ENCODE assay signal across 14 mouse cellular contexts in genomic region chr15:78889401-78889853, GRCm38 (mm10). TPM values are rescaled to one million over a fixed set of nuclear protein-coding genes. Genes with fewer than 3 reads are reported as not detected.
DNase-seq lines count a peak whose midpoint lies in the region; ATAC-seq lines count a peak whose summit lies in the region.
"Had no signal": no experiment of that assay in that cellular context is flagged by ENCODE, and none has a peak within 500 bp of the region (broad histone marks: within the 10 kb centered on the region; RNA-seq: fewer than 3 reads in every experiment).

No protein-coding gene starts in this region.

- H3K4me2 ChIP-seq in hindbrain, embryonic 11.5 days (replicated peaks; ENCODE audit: low read depth, low read length): no peak overlapping the region
- H3K4me2 ChIP-seq in liver, embryonic 16.5 days (ENCODE audit: low read depth, low read length): no peak overlapping the region
- H3K4me2 ChIP-seq: midbrain, embryonic 15.5 days had no signal

- H3K4me1 ChIP-seq in hindbrain, embryonic 10.5 days (replicated peaks): peaks cover 53% of the 10 kb centered on the region
- peaks cover 3% of the 10 kb centered on the region; the same call in 1 of the 2 replicates for H3K4me1 ChIP-seq in hindbrain, embryonic 11.5 days (replicated peaks; ENCODE audit: control insufficient read depth, insufficient read depth, low read length)
- peaks cover 44% of the 10 kb centered on the region for H3K4me1 ChIP-seq in embryonic facial prominence, embryonic 10.5 days
- peaks cover 32% of the 10 kb centered on the region for H3K4me1 ChIP-seq in liver, embryonic 16.5 days (ENCODE audit: control insufficient read depth, low read depth, low read length)
- H3K4me1 ChIP-seq: midbrain, embryonic 15.5 days had no signal

- no peak overlapping the region for H3K9ac ChIP-seq in hindbrain, embryonic 11.5 days (ENCODE audit: low read depth, low read length)
- H3K9ac ChIP-seq in liver, embryonic 16.5 days (ENCODE audit: low read depth, low read length): peak overlapping the region; percentile 1; the same call in 1 of the 2 replicates
- H3K9ac ChIP-seq: midbrain, embryonic 15.5 days had no signal

- H3K27ac ChIP-seq in hindbrain, embryonic 10.5 days: peak overlapping the region; percentile 81
- H3K27ac ChIP-seq in hindbrain, embryonic 11.5 days (ENCODE audit: low read depth, low read length): no peak overlapping the region
- H3K27ac ChIP-seq in embryonic facial prominence, embryonic 10.5 days (replicated peaks): peak overlapping the region; percentile 77
- H3K27ac ChIP-seq in liver, embryonic 16.5 days (ENCODE audit: low read length): no peak overlapping the region
- H3K27ac ChIP-seq: midbrain, embryonic 15.5 days had no signal

- H3K9me3 ChIP-seq in hindbrain, embryonic 10.5 days: no peaks in the 10 kb centered on the region
- no peaks in the 10 kb centered on the region for H3K9me3 ChIP-seq in hindbrain, embryonic 11.5 days (ENCODE audit: control insufficient read depth, low read length)
- H3K9me3 ChIP-seq in embryonic facial prominence, embryonic 10.5 days: no peaks in the 10 kb centered on the region
- no peaks in the 10 kb centered on the region for H3K9me3 ChIP-seq in liver, embryonic 16.5 days (replicated peaks; ENCODE audit: control insufficient read depth, low read length)
- H3K9me3 ChIP-seq: midbrain, embryonic 15.5 days had no signal

- intact Hi-C loops in gastrocnemius, postnatal 14 days (cut with DNase I; ENCODE audit: low total_unique reads): no loop called here

- no peak for ATAC-seq in hindbrain, embryonic 11.5 days (ENCODE audit: low FRiP score)
- ATAC-seq in liver, embryonic 16.5 days (ENCODE audit: low read depth): peak; percentile 49; the same call in 1 of the 2 replicates
- ATAC-seq: midbrain, embryonic 15.5 days had no signal

- peak overlapping the region; percentile 20; the same call in 1 of the 2 replicates for H3K4me3 ChIP-seq in hindbrain, embryonic 10.5 days
- no peak overlapping the region for H3K4me3 ChIP-seq in hindbrain, embryonic 11.5 days (ENCODE audit: low read depth, low read length)
- peak overlapping the region; percentile 1; the same call in 1 of the 2 replicates for H3K4me3 ChIP-seq in embryonic facial prominence, embryonic 10.5 days
- H3K4me3 ChIP-seq in liver, embryonic 16.5 days (ENCODE audit: low read depth, low read length): no peak overlapping the region
- H3K4me3 ChIP-seq: midbrain, embryonic 15.5 days had no signal

- no peaks in the 10 kb centered on the region for H3K27me3 ChIP-seq in hindbrain, embryonic 10.5 days (ENCODE audit: insufficient read depth, poor library complexity, severe bottlenecking)
- no peaks in the 10 kb centered on the region for H3K27me3 ChIP-seq in hindbrain, embryonic 11.5 days (ENCODE audit: control insufficient read depth, insufficient read depth, low read length)
- no peaks in the 10 kb centered on the region for H3K27me3 ChIP-seq in embryonic facial prominence, embryonic 10.5 days (replicated peaks; ENCODE audit: low read depth, poor library complexity, severe bottlenecking)
- no peaks in the 10 kb centered on the region for H3K27me3 ChIP-seq in liver, embryonic 16.5 days (ENCODE audit: control insufficient read depth, insufficient read depth, low read depth, low read length)
- H3K27me3 ChIP-seq: midbrain, embryonic 15.5 days had no signal

- WGBS in hindbrain, embryonic 10.5 days: 29% methylated on average over 13 of the region's 13 CpGs
- 34% methylated on average over 13 of the region's 13 CpGs for WGBS in hindbrain, embryonic 11.5 days
- WGBS in embryonic facial prominence, embryonic 10.5 days: 21% methylated on average over 13 of the region's 13 CpGs
- 36% methylated on average over 13 of the region's 13 CpGs for WGBS in liver, embryonic 16.5 days (ENCODE audit: insufficient replicate concordance)

- DNase-seq in hindbrain, embryonic 10.5 days (ENCODE audit: low spot score): peak; percentile 29
- no peak for DNase-seq in hindbrain, embryonic 11.5 days (ENCODE audit: low spot score)
- peak; percentile 59 for DNase-seq in ES-CJ7 (ENCODE audit: low read depth, low spot score)
- DNase-seq in embryonic facial prominence, embryonic 10.5 days (ENCODE audit: low spot score): peak; percentile 53
- no peak for DNase-seq in adrenal gland, adult 2 months
- no peak for DNase-seq in right cerebral cortex, postnatal 36 days (ENCODE audit: low spot score in 2 of 2)
- DNase-seq in gastrocnemius, postnatal 14 days: no peak
- DNase-seq: cerebellum, adult 11-12 months; gastrocnemius, postnatal 10 days; spleen, adult 18-20 months had no signal

- peaks cover 97% of the 10 kb centered on the region for H3K36me3 ChIP-seq in hindbrain, embryonic 10.5 days
- peaks cover 11% of the 10 kb centered on the region; the same call in 1 of the 2 replicates for H3K36me3 ChIP-seq in hindbrain, embryonic 11.5 days (ENCODE audit: control insufficient read depth, insufficient read depth, low read length)
- peaks cover 98% of the 10 kb centered on the region for H3K36me3 ChIP-seq in embryonic facial prominence, embryonic 10.5 days (replicated peaks)
- peaks cover 18% of the 10 kb centered on the region for H3K36me3 ChIP-seq in liver, embryonic 16.5 days (ENCODE audit: control insufficient read depth, insufficient read depth)

RNA-seq across cellular contexts. Expression of gene Gm49510, which starts 10.0 kb away (rescaled TPM):
- polyA plus RNA-seq in hindbrain, embryonic 10.5 days (2016; fragmentation: Nextera tagmentation; extraction: Ambion mirVana): 0.29 and 0.38 TPM in 2 replicates
- 0.13 and 0.42 TPM in 2 replicates for polyA plus RNA-seq in hindbrain, embryonic 11.5 days (2014; fragmentation: Nextera tagmentation; extraction: Ambion mirVana)
- 0.34 and 0.74 TPM in 2 replicates for polyA plus RNA-seq in embryonic facial prominence, embryonic 10.5 days (2016; fragmentation: Nextera tagmentation; extraction: Ambion mirVana)
- polyA plus RNA-seq in liver, embryonic 16.5 days (2015; fragmentation: Nextera tagmentation; extraction: Ambion mirVana): 0.18 and 0.22 TPM in 2 replicates
- total RNA-seq in adrenal gland, adult 2 months (2021): not detected
- polyA plus RNA-seq in adrenal gland, adult 2 months (2012; rRNA removed): not detected in 2 replicates
- total RNA-seq in gastrocnemius, postnatal 14 days (2021): not detected
- total RNA-seq: adrenal gland, adult 18-20 months; gastrocnemius, postnatal 10 days had no signal
- polyA plus RNA-seq: midbrain, embryonic 15.5 days had no signal

RNA-seq across cellular contexts. Expression of gene Sh3bp1, which starts 10.1 kb away (rescaled TPM):
- 23.8 and 24.7 TPM in 2 replicates for polyA plus RNA-seq in hindbrain, embryonic 10.5 days (2016; fragmentation: Nextera tagmentation; extraction: Ambion mirVana)
- 11.8 and 12.4 TPM in 2 replicates for polyA plus RNA-seq in hindbrain, embryonic 11.5 days (2014; fragmentation: Nextera tagmentation; extraction: Ambion mirVana)
- polyA plus RNA-seq in embryonic facial prominence, embryonic 10.5 days (2016; fragmentation: Nextera tagmentation; extraction: Ambion mirVana): 35.6 and 36.1 TPM in 2 replicates
- polyA plus RNA-seq in liver, embryonic 16.5 days (2015; fragmentation: Nextera tagmentation; extraction: Ambion mirVana): 13.1 and 14.2 TPM in 2 replicates
- total RNA-seq in adrenal gland, adult 2 months (2021): 10 to 100 TPM in 1 of 2 experiments, 1 to 10 TPM in 1; 4.6 to 11.0 TPM
- polyA plus RNA-seq in adrenal gland, adult 2 months (2012; rRNA removed): 54.1 and 60.0 TPM in 2 replicates
- 1 to 10 TPM; 3.3 to 3.6 TPM for total RNA-seq in gastrocnemius, postnatal 14 days (2021)

RNA-seq across cellular contexts. Expression of gene Gga1, which starts 12.4 kb away (rescaled TPM):
- 51.1 and 60.7 TPM in 2 replicates for polyA plus RNA-seq in hindbrain, embryonic 10.5 days (2016; fragmentation: Nextera tagmentation; extraction: Ambion mirVana)
- polyA plus RNA-seq in hindbrain, embryonic 11.5 days (2014; fragmentation: Nextera tagmentation; extraction: Ambion mirVana): 26.3 and 26.4 TPM in 2 replicates
- 52.0 and 53.5 TPM in 2 replicates for polyA plus RNA-seq in embryonic facial prominence, embryonic 10.5 days (2016; fragmentation: Nextera tagmentation; extraction: Ambion mirVana)
- 18.6 and 19.6 TPM in 2 replicates for polyA plus RNA-seq in liver, embryonic 16.5 days (2015; fragmentation: Nextera tagmentation; extraction: Ambion mirVana)
- total RNA-seq in adrenal gland, adult 2 months (2021): 10 to 100 TPM; 51.9 to 56.2 TPM
- polyA plus RNA-seq in adrenal gland, adult 2 months (2012; rRNA removed): 138 and 147 TPM in 2 replicates
- 10 to 100 TPM; 28.0 to 28.2 TPM for total RNA-seq in gastrocnemius, postnatal 14 days (2021)

RNA-seq across cellular contexts. Expression of gene Pdxp, which starts 24.3 kb away (rescaled TPM):
- 29.5 and 33.9 TPM in 2 replicates for polyA plus RNA-seq in hindbrain, embryonic 10.5 days (2016; fragmentation: Nextera tagmentation; extraction: Ambion mirVana)
- polyA plus RNA-seq in hindbrain, embryonic 11.5 days (2014; fragmentation: Nextera tagmentation; extraction: Ambion mirVana): 34.8 and 35.2 TPM in 2 replicates
- polyA plus RNA-seq in embryonic facial prominence, embryonic 10.5 days (2016; fragmentation: Nextera tagmentation; extraction: Ambion mirVana): 32.6 and 36.5 TPM in 2 replicates
- polyA plus RNA-seq in liver, embryonic 16.5 days (2015; fragmentation: Nextera tagmentation; extraction: Ambion mirVana): 2.7 and 3.1 TPM in 2 replicates
- 1 to 10 TPM; 2.4 to 5.7 TPM for total RNA-seq in adrenal gland, adult 2 months (2021)
- 18.8 and 30.1 TPM in 2 replicates for polyA plus RNA-seq in adrenal gland, adult 2 months (2012; rRNA removed)
- 1 to 10 TPM; 4.8 to 6.8 TPM for total RNA-seq in gastrocnemius, postnatal 14 days (2021)

RNA-seq across cellular contexts. Expression of gene Lgals2, which starts 34.1 kb away (rescaled TPM):
- polyA plus RNA-seq in hindbrain, embryonic 10.5 days (2016; fragmentation: Nextera tagmentation; extraction: Ambion mirVana): not detected in 2 replicates
- not detected in 2 replicates for polyA plus RNA-seq in hindbrain, embryonic 11.5 days (2014; fragmentation: Nextera tagmentation; extraction: Ambion mirVana)
- polyA plus RNA-seq in embryonic facial prominence, embryonic 10.5 days (2016; fragmentation: Nextera tagmentation; extraction: Ambion mirVana): not detected in 2 replicates
- polyA plus RNA-seq in liver, embryonic 16.5 days (2015; fragmentation: Nextera tagmentation; extraction: Ambion mirVana): 9.1 and 15.8 TPM in 2 replicates
- 1 to 10 TPM in 1 of 2 experiments, under 1 TPM in 1; 0.52 to 1.8 TPM for total RNA-seq in adrenal gland, adult 2 months (2021)
- polyA plus RNA-seq in adrenal gland, adult 2 months (2012; rRNA removed): 0.73 and 0.74 TPM in 2 replicates
- total RNA-seq in gastrocnemius, postnatal 14 days (2021): not detected
- total RNA-seq: gastrocnemius, postnatal 10 days; left cerebral cortex, adult 8-10 months had no signal

Comparison
In these comparisons a context has a peak if more than half of its experiments do, and no peak if none do; other contexts are left out.
1. DNase-seq: peak in hindbrain, embryonic 10.5 days (single experiment), ES-CJ7 (single experiment) and embryonic facial prominence, embryonic 10.5 days (single experiment); none in hindbrain, embryonic 11.5 days (single experiment), adrenal gland, adult 2 months (single experiment), right cerebral cortex, postnatal 36 days (0 of 2) and gastrocnemius, postnatal 14 days (single experiment).
2. H3K27ac ChIP-seq: peak in hindbrain, embryonic 10.5 days (single experiment) and embryonic facial prominence, embryonic 10.5 days (single experiment); none in hindbrain, embryonic 11.5 days (single experiment) and liver, embryonic 16.5 days (single experiment).
3. H3K4me3 ChIP-seq: peak in hindbrain, embryonic 10.5 days (single experiment) and embryonic facial prominence, embryonic 10.5 days (single experiment); none in hindbrain, embryonic 11.5 days (single experiment) and liver, embryonic 16.5 days (single experiment).